Mouse (Mus musculus) left cerebral cortex, postnatal 36 days (tissue): ENCODE data around the gene Lyve1. TPM values are rescaled to one million over a fixed set of nuclear protein-coding genes. Genes with fewer than 3 reads are reported as not detected.
A peak's percentile ranks its signal among the peaks of the same experiment; 100 is the strongest.
"Not testable (repeated sequence)": the region's sequence is repeated elsewhere in the genome, so short reads cannot be mapped to it uniquely, and the experiment has no call there.

Source experiments
- DNase-seq, 2 experiments: peaks; one replicate each; pipeline ENCODE4 v3.0.0; 2021 to 2022; ENCODE audit warnings: low spot score in 2 of 2, mixed read lengths in 1 of 2
- intact Hi-C: fragments of 180-260 bp; cut with DNase I; formaldehyde crosslinking; loops from one replicate; pipeline ENCODE4 v1.15.1; 2025
- total RNA-seq, 2 experiments: library from RNA; stranded (reverse); gene quantifications; 2 replicates each; pipeline ENCODE4 v1.2.3; 2021

Gene Lyve1
- 1 to 10 TPM in 1 of 2 experiments, under 1 TPM in 1; 0.99 to 2.1 TPM for total RNA-seq

DNA sequence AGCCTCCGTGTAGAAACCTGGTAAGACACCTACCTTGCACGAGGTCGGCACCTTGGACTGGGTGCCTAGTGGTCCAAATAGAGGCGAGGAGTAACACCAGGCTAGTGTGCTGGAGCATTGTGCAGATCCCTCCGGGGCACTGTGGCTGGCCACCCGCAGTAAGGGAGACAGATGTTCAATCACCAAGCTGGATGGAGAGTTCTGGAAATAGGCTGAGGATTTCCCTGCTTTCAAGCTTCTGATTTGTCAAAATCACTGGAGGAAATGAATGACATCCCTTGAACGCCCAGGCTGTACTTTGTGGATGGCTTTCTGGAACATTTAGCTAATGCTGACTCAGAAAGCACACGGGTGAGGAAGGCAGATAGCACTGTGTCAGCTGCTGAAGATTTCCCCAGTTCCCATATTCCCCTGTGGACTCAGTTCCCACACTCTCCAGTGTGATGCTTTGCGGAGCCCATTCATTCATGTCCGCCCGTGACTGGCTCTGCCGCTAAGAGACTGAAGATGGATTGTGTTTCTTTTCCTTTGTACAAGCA lies at the start of gene Lyve1:
Gene Lyve1, minus strand, starts transcription at position 489 of the 539 bp plus-strand sequence.
- intact Hi-C loops = no loop called here
- DNase-seq = no peak

DNA sequence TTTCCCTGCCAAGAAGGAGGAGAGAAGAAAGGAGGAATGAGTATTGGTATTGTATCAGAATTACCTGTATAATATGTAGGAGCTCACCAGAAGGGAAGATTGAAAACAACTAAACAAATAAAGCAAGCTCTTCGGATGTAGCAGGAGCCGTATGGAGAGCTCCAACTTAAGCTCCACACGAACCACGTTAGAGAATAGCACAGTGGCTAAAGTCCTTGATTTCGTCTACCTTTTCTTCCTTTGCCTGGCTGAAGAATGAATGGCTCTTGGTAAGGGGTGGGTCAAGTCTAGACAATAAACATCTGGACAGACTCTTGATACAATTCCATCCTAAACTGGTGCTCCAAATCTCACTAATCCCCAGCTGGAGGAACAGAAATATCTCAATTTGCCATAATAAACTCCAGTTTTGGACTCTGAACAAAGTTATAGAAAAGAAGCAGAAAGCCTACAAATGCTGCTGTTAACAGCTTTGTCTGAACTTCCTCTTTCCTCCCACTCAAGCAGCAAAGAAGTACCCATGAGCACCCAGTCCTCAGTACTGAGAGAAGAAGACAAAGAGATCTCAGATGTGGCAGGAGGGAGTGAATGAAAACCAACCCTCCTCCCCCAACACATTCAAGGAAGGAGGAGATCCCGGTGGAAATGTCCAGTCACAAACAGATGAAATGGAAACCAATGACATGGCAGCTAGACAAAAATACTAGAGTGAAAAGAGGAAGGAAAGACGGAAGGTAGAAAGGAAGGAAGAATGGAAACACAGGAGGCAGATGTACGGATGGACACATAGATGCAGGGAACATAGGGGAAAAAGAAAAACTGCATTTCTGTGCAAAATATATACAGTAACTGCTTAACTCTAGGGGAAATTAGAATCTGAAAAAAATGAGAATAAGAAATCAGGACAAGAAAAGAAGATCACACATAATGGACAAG lies 45.4 kb upstream of the Lyve1 start:
- DNase-seq = no peak
- intact Hi-C loops = no loop called here

DNA sequence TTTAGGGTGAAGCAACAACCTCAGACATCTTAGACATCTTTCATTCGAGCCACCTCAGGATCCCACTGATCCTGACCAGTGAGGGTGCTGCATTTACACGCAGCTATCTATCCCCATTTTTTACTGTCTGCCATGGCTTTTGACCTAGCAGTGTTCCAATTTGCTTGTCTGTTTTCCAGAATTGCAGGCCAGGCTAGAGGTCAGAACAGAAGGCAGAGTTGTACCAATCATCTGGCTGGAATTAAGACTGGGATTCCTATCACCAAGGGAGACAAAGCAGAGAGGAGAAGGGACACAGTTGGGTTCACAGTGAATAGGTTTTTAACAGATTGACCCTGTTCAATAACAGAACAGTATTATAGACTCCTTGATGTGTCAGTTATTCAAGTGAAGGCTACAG lies 43.5 kb upstream of the Lyve1 start:
- no peak for DNase-seq
- intact Hi-C loops = no loop called here

DNA sequence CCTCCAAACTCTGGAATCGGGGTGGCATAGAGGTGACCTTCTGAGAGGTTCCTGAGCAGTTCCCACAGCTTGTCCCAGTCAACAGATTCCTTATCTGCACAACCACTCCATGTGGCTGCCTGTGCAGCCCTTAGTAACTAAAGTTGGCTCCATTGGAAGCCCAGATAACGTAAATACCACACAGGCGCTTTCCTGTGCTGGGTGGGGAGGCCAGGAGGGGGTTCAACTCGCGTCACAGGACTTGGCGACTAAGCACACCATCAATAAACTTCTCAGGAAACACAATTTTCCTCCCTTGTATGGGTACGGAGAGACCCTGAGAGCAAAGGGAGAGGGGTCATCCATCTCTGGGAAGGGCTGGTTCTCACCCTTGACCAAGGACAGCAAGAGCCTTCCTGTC lies 40.2 kb upstream of the Lyve1 start:
- no peak for DNase-seq
- intact Hi-C loops = no loop called here

DNA sequence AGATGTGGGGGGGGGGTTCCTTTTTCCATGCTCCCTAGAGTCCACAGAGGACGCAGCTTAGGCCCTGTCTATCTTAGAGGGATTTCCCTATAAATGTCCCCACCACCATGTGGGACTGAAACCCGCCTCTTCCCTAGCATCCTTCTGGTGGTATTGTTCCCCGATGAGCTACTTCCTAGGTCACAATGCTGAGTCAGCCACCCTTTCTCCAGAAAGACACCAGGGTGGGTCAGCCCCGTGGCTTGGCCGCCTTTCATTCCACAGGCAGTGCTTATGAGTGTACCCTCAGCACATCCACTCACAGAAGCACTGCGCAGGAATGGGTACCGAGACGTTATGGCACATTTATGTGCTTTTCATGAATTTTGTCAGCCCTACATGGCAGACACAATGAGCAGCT lies 34.2 kb upstream of the Lyve1 start:
- intact Hi-C loops = no loop called here
- no peak for DNase-seq

DNA sequence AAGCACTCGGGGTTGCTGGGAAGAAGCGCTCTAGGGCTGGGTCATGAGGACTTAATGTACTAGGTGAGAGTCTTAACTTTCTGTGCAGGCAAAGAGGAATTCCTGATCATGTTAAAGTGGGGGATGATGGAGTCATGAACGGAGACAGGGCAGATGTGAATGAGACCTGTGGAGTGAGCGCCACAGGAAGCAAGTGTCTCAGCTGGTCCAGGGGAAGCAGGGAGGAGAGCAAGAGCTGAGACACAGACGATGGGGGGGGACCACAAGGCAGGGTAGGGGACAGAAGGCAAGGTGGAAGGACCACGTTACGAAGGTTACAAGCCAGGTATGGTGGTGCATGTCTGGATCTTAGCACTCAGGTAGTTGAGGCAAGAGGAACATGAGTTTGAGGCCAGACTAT lies 33.4 kb upstream of the Lyve1 start:
- DNase-seq = no peak
- intact Hi-C loops = no loop called here

DNA sequence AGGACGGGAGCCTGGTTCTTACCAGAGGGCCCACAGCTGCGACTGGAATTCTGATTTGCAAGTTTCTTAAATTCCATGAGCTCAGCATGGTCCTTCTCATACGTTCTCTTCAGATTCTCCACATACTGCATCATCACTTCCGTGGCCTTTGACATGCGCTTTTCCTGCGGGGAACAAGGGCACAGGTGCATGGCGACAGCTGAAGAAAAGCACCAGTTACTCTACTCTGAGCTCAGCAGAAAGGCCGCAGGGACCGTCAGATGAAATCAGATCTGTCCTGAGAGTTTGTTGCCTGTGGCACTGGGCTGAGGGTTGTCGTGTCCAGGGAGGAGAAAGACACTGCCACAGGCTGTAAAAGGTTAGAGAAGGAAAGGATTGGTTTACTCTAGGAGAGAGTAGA lies 32.7 kb upstream of the Lyve1 start:
- intact Hi-C loops, DNase-seq: not testable (repeated sequence)

DNA sequence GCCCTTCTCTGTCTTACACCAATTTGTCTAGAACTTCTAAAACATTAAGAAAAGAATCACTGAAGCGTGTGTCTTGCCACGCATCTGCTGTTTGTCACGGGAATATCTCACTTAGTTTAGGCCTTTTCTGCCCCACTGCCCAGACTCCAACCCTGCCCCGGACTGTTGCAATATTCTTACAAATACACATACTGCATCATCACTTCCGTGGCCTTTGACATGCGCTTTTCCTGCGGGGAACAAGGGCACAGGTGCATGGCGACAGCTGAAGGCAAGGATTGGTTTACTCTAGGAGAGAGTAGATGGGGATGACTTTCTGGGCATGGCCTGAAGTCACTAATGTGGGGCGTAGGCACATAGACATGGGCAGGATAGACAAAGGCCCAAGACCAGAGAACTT lies 31.6 kb upstream of the Lyve1 start:
- no peak for DNase-seq
- intact Hi-C loops = no loop called here

DNA sequence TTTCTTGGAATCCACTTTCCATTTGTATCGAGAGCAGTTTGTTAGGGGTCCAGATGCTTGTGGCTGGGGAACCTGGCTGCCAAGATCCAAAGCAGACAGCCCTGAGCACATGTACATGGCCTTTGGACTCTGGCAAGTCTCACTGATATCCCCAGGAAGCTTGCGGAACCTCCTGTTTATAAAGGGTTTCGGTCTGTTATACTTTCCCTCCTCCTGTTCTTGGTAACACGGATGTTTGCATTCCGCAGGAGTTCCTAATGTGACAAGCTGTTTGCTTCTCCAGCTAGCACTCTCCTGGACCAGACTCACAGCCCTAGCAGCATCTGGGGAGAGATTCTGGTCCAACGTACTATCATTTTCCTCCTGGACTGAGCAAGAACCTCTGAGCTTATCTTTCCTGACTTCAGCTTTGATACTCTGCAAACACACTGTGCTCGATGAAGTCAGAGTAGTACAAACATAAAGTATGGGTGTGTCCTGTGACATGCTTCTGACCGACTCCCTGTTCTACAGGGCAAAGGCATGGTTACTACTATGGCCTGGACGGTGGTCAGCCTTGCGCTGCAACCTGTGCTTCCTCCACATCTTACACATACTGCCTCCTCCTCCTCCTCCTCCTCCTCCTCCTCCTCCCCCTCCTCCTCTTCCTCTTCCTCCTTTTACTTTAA lies 31.0 kb upstream of the Lyve1 start:
- no peak for DNase-seq
- intact Hi-C loops = no loop called here

DNA sequence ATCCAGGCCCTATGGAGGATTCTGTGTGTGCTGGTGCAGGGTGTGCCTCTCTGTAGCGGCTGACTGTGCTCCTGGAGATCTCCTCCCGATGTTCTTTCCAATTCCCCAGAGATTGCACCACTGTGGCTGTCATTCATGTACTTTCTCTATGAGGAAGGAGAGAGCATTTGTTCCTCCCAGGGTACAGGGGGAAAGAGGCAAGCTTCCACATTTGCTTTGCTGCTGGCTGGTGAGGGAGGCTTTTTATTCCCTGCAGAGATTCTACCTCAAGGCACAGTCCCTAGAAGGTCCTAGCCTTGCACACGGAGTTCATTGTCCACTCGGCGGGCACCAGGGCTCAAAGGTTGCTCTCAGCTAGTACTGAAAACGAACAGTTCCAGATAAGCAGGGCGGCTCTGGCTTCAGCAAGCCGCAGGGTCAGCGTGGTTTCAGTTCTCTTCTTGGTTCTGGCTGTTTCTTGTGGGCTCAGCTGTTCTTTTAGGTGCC lies 28.5 kb upstream of the Lyve1 start:
- intact Hi-C loops = no loop called here
- DNase-seq = peak in 1 of 2 experiments; percentile 21

DNA sequence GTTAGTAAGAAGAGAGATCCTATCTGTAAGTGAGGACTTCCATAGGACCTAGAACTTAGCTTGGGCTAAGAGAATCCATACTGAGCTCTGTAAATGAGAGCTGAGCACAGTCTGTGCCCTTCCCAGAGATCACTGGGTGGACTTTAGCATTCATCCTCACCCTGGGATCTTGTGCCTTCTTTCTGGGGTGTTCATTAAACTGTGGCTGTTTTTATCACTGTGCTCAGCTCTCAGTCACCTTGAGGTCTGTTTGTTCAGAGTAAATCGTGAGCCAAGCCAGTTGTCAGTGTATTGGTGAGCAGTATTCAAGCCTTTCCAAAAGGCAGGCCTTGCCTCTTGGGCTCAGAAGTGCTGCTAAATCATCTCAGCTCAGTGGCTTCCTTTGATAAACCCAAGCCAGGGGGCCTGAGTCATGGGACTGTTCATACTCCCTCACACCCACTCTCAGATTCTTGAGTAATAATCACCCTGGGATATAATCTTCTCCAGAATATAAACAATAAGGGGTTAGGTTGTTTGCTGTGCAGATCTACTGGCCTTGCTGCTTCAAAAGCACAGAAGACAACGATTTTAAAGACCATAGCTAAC lies 18.8 kb upstream of the Lyve1 start:
- intact Hi-C loops = no loop called here
- DNase-seq = no peak

DNA sequence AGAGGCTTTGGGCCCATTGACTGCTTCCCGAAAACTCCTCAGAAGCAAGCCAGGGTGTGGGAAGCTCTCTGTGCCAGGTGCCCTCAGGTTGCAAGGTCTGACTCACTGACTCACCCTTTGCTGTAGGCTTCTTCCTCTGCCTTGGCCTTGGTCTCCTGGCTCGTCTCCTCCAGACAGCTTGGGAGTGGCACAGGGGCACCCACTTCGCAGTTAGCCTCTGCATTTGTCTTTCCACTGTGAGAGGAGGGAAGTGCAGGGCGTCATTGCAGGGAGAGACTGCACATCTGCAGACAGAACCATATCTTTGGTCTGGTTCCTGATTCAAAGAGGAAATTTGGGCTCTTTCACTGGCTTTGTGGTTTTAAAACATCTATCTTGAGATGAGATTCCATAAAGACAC lies 15.0 kb upstream of the Lyve1 start:
- intact Hi-C loops = no loop called here
- no peak for DNase-seq

DNA sequence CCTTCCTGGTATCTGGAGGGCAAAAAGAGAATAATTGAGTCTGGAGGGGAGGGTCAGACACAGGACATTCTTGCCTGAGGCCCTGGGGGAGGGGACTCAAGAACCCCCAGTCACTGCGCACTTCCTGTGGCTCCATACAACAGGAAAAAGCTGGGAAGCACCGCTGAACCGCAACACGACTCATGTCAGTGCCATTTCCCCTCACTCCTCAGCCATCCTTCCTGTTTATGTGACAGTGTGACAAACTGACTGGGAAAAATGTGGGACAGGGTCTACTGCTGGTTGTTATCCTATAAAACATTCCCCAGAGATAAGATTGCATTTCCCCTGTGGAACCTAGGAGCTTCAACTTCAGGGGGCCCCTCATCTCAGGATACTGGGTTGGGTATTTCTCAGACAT lies 13.9 kb upstream of the Lyve1 start:
- no peak for DNase-seq

DNA sequence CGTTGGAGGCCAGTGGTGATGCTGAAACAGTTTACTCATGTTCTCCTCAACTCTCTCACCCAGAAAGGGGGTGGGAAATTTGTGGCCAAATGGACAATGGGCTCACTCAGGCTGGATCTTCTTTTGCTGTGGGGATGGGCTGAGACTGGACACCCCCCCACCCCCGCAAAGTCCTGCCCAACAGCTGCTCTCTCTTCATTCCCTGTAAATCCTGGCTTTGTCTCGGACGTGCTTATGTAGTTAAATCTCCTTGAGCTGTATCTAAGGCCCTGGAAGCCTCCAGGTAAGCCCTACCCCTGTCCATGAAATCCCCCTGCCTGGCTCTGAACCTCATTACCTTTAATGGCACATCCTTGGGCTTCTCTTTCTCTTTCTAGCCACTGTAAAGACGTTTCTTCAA lies 5.8 kb upstream of the Lyve1 start:
- no peak for DNase-seq
- intact Hi-C loops = no loop called here

More for the DNA sequence above, 13.9 kb upstream of the Lyve1 start:
- intact Hi-C loops = no loop called here

DNA sequence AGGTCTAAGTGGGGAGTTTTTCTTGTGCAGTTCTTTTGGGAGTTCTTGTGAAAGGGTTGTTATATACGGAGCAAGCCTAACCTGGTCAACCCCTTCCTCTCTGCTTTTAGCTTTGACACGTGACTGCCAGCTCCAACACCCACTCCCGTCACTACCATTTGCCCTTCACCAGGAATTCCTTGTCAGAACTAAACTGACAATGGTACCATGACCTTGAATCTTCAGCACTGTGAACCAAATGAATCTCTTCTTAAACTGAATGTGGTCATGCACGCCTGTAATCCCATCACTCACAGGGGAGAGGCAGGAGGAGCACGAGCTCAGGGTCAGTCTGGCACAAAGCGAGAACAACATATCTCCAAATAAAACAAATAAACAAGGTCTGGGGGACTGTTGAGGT lies 4.1 kb upstream of the Lyve1 start:
- intact Hi-C loops = no loop called here
- no peak for DNase-seq

DNA sequence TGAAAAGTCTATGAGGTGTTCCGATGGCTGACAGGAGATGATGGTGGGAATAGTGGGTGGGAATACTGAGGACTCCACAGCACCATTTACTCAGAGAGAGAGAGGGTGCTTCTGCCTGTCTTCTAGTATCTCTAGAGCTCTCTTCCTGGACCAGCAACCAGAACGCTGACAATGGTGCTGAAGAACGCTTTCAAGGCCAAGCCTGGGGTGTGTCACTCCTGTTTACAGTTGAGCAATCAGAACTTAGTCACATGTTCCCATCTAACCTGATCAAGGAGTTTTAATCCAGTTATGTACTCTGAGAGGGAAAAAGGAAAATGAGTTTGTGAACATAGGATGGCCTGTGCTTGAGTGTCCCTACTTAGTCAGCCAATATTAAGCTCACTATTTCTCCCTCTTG lies 3.0 kb upstream of the Lyve1 start:
- no peak for DNase-seq
- intact Hi-C loops = no loop called here

DNA sequence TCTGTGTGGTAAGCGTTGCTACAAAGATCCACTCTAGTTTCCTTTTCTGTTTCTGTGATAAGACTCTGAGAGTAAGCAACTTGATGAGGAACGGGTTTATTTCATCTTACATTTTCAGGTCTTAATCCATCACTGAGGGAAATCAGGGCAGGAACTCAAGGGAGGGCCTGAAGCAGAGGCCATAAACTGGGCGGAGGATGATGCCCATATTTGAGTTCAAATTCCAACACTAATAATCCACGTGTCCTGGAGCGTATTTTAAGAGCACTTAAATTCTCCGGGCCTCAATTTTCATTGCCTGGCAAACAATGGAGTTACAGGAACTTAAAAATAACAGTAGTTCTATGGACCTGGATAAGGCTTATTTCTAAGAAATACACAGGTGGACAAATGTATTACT lies 2.5 kb upstream of the Lyve1 start:
- no peak for DNase-seq
- intact Hi-C loops = no loop called here

DNA sequence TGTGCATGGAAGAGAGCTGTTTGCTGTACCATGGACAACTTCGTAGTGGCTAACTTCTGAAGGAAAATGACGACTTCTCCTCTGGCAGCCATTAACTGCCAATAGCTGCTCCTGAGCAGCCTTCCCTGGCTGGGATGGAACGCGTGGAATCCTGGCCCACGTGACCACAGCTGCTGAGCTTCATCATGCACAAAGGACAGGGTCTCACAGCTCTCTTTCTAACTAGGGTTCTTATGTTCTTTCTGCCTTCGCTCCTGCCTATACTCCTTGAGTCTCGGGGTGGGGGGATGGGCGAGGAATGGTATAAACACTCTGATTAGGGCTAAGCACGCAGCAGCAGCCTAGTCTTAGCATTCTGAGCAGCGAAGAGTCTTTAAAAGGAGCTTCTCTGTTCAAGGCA lies 2.0 kb upstream of the Lyve1 start:
- intact Hi-C loops = no loop called here
- DNase-seq = no peak

DNA sequence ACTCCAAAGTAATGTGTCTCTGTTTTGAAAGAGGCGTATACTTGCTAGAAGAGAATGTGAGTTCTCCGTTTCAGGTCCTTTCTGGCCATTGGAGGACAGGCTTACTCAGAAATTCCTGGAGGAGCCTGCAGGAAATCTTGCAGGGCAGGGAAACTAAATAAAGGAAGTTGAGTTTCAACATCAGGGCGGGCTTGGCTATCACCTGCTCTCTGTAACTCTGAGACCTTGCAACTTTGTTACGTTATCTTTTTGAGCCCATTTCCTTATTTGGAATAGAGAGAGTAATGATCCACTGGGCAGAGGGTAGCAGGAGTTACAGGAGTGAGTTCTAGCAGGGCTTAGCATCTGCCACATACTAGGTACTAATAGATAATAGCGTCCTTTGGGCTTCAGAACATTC lies 2.9 kb downstream of the Lyve1 start:
- intact Hi-C loops = no loop called here
- no peak for DNase-seq

DNA sequence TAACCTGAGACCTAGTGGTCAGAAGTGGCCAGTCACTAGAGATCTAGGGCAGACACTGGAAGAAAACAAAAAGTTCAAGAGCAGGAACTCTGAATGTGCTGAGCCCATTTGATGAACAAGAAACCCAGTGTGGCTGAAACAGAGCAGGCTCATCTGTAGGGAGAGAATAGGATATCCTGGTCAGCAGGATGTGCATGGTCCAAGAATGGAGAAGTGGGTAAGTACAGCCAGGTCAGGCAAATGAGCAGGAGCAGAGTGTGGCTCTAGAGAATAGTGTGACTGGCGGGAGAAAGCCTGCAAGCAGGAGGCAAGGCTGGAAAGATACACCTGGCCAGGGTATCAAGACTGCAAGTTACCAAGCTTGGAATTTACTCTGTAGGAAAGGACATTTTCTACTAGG lies 7.4 kb downstream of the Lyve1 start:
- intact Hi-C loops = no loop called here
- DNase-seq = no peak
